Mouse (Mus musculus): ENCODE data around the gene Gm47841. TPM values are rescaled to one million over a fixed set of nuclear protein-coding genes. Genes with fewer than 3 reads are reported as not detected.

The Gm47841 gene
- total RNA-seq (2012; rRNA removed) (not detected in 2 replicates), total RNA-seq (2014; rRNA removed) (not detected in 2 replicates), polyA plus RNA-seq (2012; ENCODE audit: insufficient read length, low read depth) (not detected in 2 replicates)

DNA sequence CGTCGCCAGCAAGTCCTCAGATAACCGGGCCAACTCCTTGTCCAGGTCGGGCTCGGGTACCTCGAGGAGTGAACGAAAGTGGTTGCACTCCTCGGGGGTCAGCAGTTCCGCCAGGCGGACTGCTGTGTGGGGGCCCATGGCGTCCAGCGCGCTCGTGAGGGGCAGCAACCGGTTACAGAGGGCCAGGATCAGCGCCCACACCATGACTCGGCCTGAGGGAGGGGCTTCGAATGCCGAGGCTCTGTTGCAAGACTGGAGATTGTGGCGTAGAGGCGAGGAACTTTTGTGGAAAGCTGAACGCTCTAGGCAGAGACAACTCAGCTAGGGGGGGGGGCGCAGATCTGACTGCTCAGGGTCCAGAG, at the start of gene Gm47841:
TSS of gene Gm47841 (minus strand) at position 204 of the 362 bp plus-strand sequence.
- Histone ChIP-seq H3K4me2 (ENCODE audit: insufficient read depth, low read depth, poor library complexity, severe bottlenecking) (no peak within 1 kb of the TSS), H3K4me1 (ENCODE audit: control insufficient read depth in 1 of 2, insufficient read depth in 2 of 2) (peaks cover 3 to 4% of the 10 kb centered on the region in 2 experiments; a peak in 3 of 4 replicates), H3K27me3 (replicated peaks) (peaks cover 16% of the 10 kb centered on the region), H3K79me2 (replicated peaks; ENCODE audit: control insufficient read depth, extremely low read depth, insufficient read depth, poor library complexity, severe bottlenecking) (no peaks in the 10 kb centered on the region), H3K36me3 (replicated peaks in 1 of 2; ENCODE audit: control insufficient read depth in 1 of 2, insufficient read depth in 1 of 2, low read length in 1 of 2) (no peaks in the 10 kb centered on the region), H3K27ac (ENCODE audit: insufficient read depth, low read depth) (no peak within 1 kb of the TSS), H3K9me3 (replicated peaks; ENCODE audit: low read length) (peaks cover 13% of the 10 kb centered on the region), H3K4me3 (replicated peaks in 1 of 3; ENCODE audit: low read depth in 2 of 3, low read length in 2 of 3, poor library complexity in 1 of 3) (no peak within 1 kb of the TSS), H3K9ac (ENCODE audit: insufficient read depth, low read depth) (no peak within 1 kb of the TSS)
- in situ Hi-C loops (cut with MboI; ENCODE audit: low pct_ligation_motif_present, low pct_unique_long_range_greater_than_20kb, low sequenced_read_pairs), result no loop called here
- dilution Hi-C loops (cut with MboI; ENCODE audit: extremely low pct_ligation_motif_present, extremely low pct_unique_long_range_greater_than_20kb, low sequenced_read_pairs), result no loop called here
- TF ChIP-seq BHLHE40 (IDR thresholded peaks at IDR 0.05; ENCODE audit: low read depth, low read length), result no peak
- TF ChIP-seq TCF12 (IDR thresholded peaks at IDR 0.05; ENCODE audit: low read depth, low read length), result no peak
- TF ChIP-seq USF1 (IDR thresholded peaks at IDR 0.05; ENCODE audit: low read depth, low read length), result no peak
- TF ChIP-seq USF2 (conservative IDR thresholded peaks at IDR 0.05; ENCODE audit: low read depth, low read length), result no peak
- TF ChIP-seq EP300 (IDR thresholded peaks at IDR 0.05; ENCODE audit: low read length), result no peak
- TF ChIP-seq ZKSCAN1 (IDR thresholded peaks at IDR 0.05; ENCODE audit: borderline replicate concordance, low read depth, low read length), result no peak
- no peak for TF ChIP-seq MAFK (IDR thresholded peaks at IDR 0.05; ENCODE audit: insufficient replicate concordance, low read length)
- no peak for TF ChIP-seq PAX5 (IDR thresholded peaks at IDR 0.05; ENCODE audit: low read length)
- TF ChIP-seq JUN (IDR thresholded peaks at IDR 0.05; ENCODE audit: insufficient read depth, low read depth, low read length), result no peak
- no peak for TF ChIP-seq MEF2A (IDR thresholded peaks at IDR 0.05; ENCODE audit: borderline replicate concordance, low read depth, low read length)
- TF ChIP-seq UBTF (IDR thresholded peaks at IDR 0.05; ENCODE audit: low read depth, low read length), result no peak
- TF ChIP-seq POLR2AphosphoS2 (IDR thresholded peaks at IDR 0.05; ENCODE audit: low read depth, low read length), result no peak
- no peak for TF ChIP-seq JUND (conservative IDR thresholded peaks at IDR 0.05; ENCODE audit: low read depth, low read length)
- TF ChIP-seq ZC3H11A (IDR thresholded peaks at IDR 0.05; ENCODE audit: low read depth, low read length), result no peak
- no peak for TF ChIP-seq IRF4 (IDR thresholded peaks at IDR 0.05; ENCODE audit: low read depth, low read length)
- no peak for DNase-seq (ENCODE audit: extremely low read depth)

DNA sequence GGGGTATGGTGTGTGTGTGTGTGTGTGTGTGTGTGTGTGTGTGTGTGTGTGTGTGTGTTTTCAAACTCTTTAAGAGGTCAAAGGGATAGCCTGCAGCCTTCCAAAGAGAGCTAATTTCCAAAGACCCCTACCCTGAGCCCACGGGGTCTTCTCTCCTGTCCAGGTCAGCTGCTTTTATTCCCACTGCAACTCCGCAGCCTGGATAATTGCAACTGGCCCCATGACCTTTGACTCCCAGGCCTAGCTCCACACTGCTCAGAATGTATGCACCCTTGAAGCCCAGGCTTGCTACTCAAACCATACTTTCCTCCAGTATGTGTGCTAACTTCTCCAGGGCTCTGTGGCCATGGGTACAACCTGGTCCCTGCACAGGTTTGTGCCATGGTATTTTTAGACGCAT, 48.2 kb upstream of the Gm47841 start:
- Histone ChIP-seq H3K9ac (ENCODE audit: insufficient read depth, low read depth) (no peak overlapping the region), H3K4me3 (replicated peaks in 1 of 3; ENCODE audit: low read depth in 2 of 3, low read length in 2 of 3, poor library complexity in 1 of 3) (no peak overlapping the region), H3K27me3 (replicated peaks) (peaks cover 61% of the 10 kb centered on the region), H3K9me3 (replicated peaks; ENCODE audit: low read length) (peaks cover under 1% of the 10 kb centered on the region), H3K79me2 (replicated peaks; ENCODE audit: control insufficient read depth, extremely low read depth, insufficient read depth, poor library complexity, severe bottlenecking) (no peaks in the 10 kb centered on the region), H3K27ac (ENCODE audit: insufficient read depth, low read depth) (no peak overlapping the region), H3K36me3 (replicated peaks in 1 of 2; ENCODE audit: control insufficient read depth in 1 of 2, insufficient read depth in 1 of 2, low read length in 1 of 2) (no peaks in the 10 kb centered on the region), H3K4me1 (ENCODE audit: control insufficient read depth in 1 of 2, insufficient read depth in 2 of 2) (peaks cover 2% of the 10 kb centered on the region in 2 experiments; a peak in 2 of 4 replicates), H3K4me2 (ENCODE audit: insufficient read depth, low read depth, poor library complexity, severe bottlenecking) (no peak overlapping the region)
- TF ChIP-seq SIN3A (IDR thresholded peaks at IDR 0.05; ENCODE audit: low read length), result no peak
- in situ Hi-C loops (cut with MboI; ENCODE audit: low pct_ligation_motif_present, low pct_unique_long_range_greater_than_20kb, low sequenced_read_pairs) (no loop called here), dilution Hi-C loops (cut with MboI; ENCODE audit: extremely low pct_ligation_motif_present, extremely low pct_unique_long_range_greater_than_20kb, low sequenced_read_pairs) (no loop called here)
- no peak for DNase-seq (ENCODE audit: extremely low read depth)

Measured in CH12.LX (cell line).